Mouse (Mus musculus): ENCODE measurements around the gene Pla2g3. TPM values are rescaled to one million over a fixed set of nuclear protein-coding genes. Genes with fewer than 3 reads are reported as not detected.

Gene Pla2g3
- 0.32 and 0.56 TPM in 2 replicates for polyA plus RNA-seq (2015; fragmentation: Nextera tagmentation; extraction: Ambion mirVana)

- Histone ChIP-seq H3K27me3 (ENCODE audit: insufficient read depth, low read length) (no peaks in the 10 kb centered on the region), H3K4me1 (ENCODE audit: insufficient read depth, low read length) (no peaks in the 10 kb centered on the region), H3K27ac (ENCODE audit: low read length) (no peak within 1 kb of the TSS), H3K4me3 (ENCODE audit: low read length) (no peak within 1 kb of the TSS), H3K4me2 (replicated peaks; ENCODE audit: low read depth, low read length) (0 out of 2 replicates have a peak within 1 kb of the TSS, but pooled peaks have one; percentile 13), H3K9me3 (ENCODE audit: low read length) (no peaks in the 10 kb centered on the region), H3K9ac (replicated peaks; ENCODE audit: low read length) (no peak within 1 kb of the TSS), H3K36me3 (ENCODE audit: insufficient read depth, low read length) (no peaks in the 10 kb centered on the region)
- 7% methylated on average over 11 of the region's 11 CpGs for WGBS
- peak; percentile 51 for ATAC-seq (ENCODE audit: low FRiP score, low TSS enrichment)
Measured at GRCm38 (mm10) chr11:3487952-3488570, at the start of gene Pla2g3. Gene Pla2g3, plus strand, starts transcription at chr11:3488284.

- Histone ChIP-seq H3K36me3 (ENCODE audit: insufficient read depth, low read length) (no peaks in the 10 kb centered on the region), H3K27ac (ENCODE audit: low read length) (no peak overlapping the region), H3K4me3 (ENCODE audit: low read length) (no peak overlapping the region), H3K4me2 (replicated peaks; ENCODE audit: low read depth, low read length) (no peak overlapping the region), H3K27me3 (ENCODE audit: insufficient read depth, low read length) (no peaks in the 10 kb centered on the region), H3K9me3 (ENCODE audit: low read length) (no peaks in the 10 kb centered on the region), H3K9ac (replicated peaks; ENCODE audit: low read length) (no peak overlapping the region), H3K4me1 (ENCODE audit: insufficient read depth, low read length) (no peaks in the 10 kb centered on the region)
- ATAC-seq (ENCODE audit: low FRiP score, low TSS enrichment): no peak
Measured at GRCm38 (mm10) chr11:3441696-3442443, 46.2 kb upstream of the Pla2g3 start.

- Histone ChIP-seq H3K9me3 (ENCODE audit: low read length) (no peaks in the 10 kb centered on the region), H3K36me3 (ENCODE audit: insufficient read depth, low read length) (no peaks in the 10 kb centered on the region), H3K4me2 (replicated peaks; ENCODE audit: low read depth, low read length) (no peak overlapping the region), H3K4me1 (ENCODE audit: insufficient read depth, low read length) (no peaks in the 10 kb centered on the region), H3K4me3 (ENCODE audit: low read length) (no peak overlapping the region), H3K27me3 (ENCODE audit: insufficient read depth, low read length) (no peaks in the 10 kb centered on the region), H3K27ac (ENCODE audit: low read length) (no peak overlapping the region), H3K9ac (replicated peaks; ENCODE audit: low read length) (no peak overlapping the region)
- ATAC-seq (ENCODE audit: low FRiP score, low TSS enrichment): no peak
- 80% methylated on average over 4 of the region's 4 CpGs for WGBS
Measured at GRCm38 (mm10) chr11:3442677-3443076, 45.4 kb upstream of the Pla2g3 start.

- Histone ChIP-seq H3K9ac (replicated peaks; ENCODE audit: low read length) (no peak overlapping the region), H3K4me2 (replicated peaks; ENCODE audit: low read depth, low read length) (no peak overlapping the region), H3K27me3 (ENCODE audit: insufficient read depth, low read length) (no peaks in the 10 kb centered on the region), H3K27ac (ENCODE audit: low read length) (no peak overlapping the region), H3K4me1 (ENCODE audit: insufficient read depth, low read length) (no peaks in the 10 kb centered on the region), H3K36me3 (ENCODE audit: insufficient read depth, low read length) (no peaks in the 10 kb centered on the region), H3K4me3 (ENCODE audit: low read length) (no peak overlapping the region), H3K9me3 (ENCODE audit: low read length) (no peaks in the 10 kb centered on the region)
- ATAC-seq (ENCODE audit: low FRiP score, low TSS enrichment): no peak
- 95% methylated on average over 2 of the region's 2 CpGs for WGBS
Measured at GRCm38 (mm10) chr11:3443091-3443490, 45.0 kb upstream of the Pla2g3 start.

- H3K9me3 ChIP-seq (ENCODE audit: low read length): no peaks in the 10 kb centered on the region
- ATAC-seq (ENCODE audit: low FRiP score, low TSS enrichment): no peak
- H3K4me1 ChIP-seq (ENCODE audit: insufficient read depth, low read length): no peaks in the 10 kb centered on the region
- WGBS: 82% methylated on average over 8 of the region's 8 CpGs
- H3K9ac ChIP-seq (replicated peaks; ENCODE audit: low read length): no peak overlapping the region
- H3K4me2 ChIP-seq (replicated peaks; ENCODE audit: low read depth, low read length): no peak overlapping the region
- no peak overlapping the region for H3K27ac ChIP-seq (ENCODE audit: low read length)
- H3K36me3 ChIP-seq (ENCODE audit: insufficient read depth, low read length): no peaks in the 10 kb centered on the region
- H3K27me3 ChIP-seq (ENCODE audit: insufficient read depth, low read length): no peaks in the 10 kb centered on the region
- H3K4me3 ChIP-seq (ENCODE audit: low read length): no peak overlapping the region
Measured at GRCm38 (mm10) chr11:3444875-3445274, 43.2 kb upstream of the Pla2g3 start.

- WGBS: under 1% methylated on average over 20 of the region's 20 CpGs
Measured at GRCm38 (mm10) chr11:3451701-3452163, 36.4 kb upstream of the Pla2g3 start.

GRCm38 (mm10) chr11:3452167-3452639 is 35.9 kb upstream of the Pla2g3 start, which contains the start of gene Rnf185:
Gene Rnf185, minus strand, starts transcription at chr11:3452363.
- Histone ChIP-seq H3K9ac (replicated peaks; ENCODE audit: low read length) (peak within 1 kb of the TSS; percentile 82), H3K36me3 (ENCODE audit: insufficient read depth, low read length) (no peaks in the 10 kb centered on the region; the same call in 1 of the 2 replicates), H3K27me3 (ENCODE audit: insufficient read depth, low read length) (no peaks in the 10 kb centered on the region), H3K9me3 (ENCODE audit: low read length) (no peaks in the 10 kb centered on the region), H3K27ac (ENCODE audit: low read length) (peak within 1 kb of the TSS; percentile 91), H3K4me3 (ENCODE audit: low read length) (peak within 1 kb of the TSS; percentile 73), H3K4me1 (ENCODE audit: insufficient read depth, low read length) (peaks cover 16% of the 10 kb centered on the region), H3K4me2 (replicated peaks; ENCODE audit: low read depth, low read length) (peak within 1 kb of the TSS; percentile 75)
- peak; percentile 97 for ATAC-seq (ENCODE audit: low FRiP score, low TSS enrichment)
- under 1% methylated on average over 45 of the region's 45 CpGs for WGBS

More at GRCm38 (mm10) chr11:3451701-3452163, 36.4 kb upstream of the Pla2g3 start:
- peak; percentile 62; the same call in 1 of the 2 replicates for ATAC-seq (ENCODE audit: low FRiP score, low TSS enrichment)
- peak overlapping the region; percentile 82 for H3K9ac ChIP-seq (replicated peaks; ENCODE audit: low read length)
- no peaks in the 10 kb centered on the region for H3K9me3 ChIP-seq (ENCODE audit: low read length)
- H3K4me1 ChIP-seq (ENCODE audit: insufficient read depth, low read length): peaks cover 16% of the 10 kb centered on the region
- H3K4me2 ChIP-seq (replicated peaks; ENCODE audit: low read depth, low read length): peak overlapping the region; percentile 75
- peak overlapping the region; percentile 88 for H3K27ac ChIP-seq (ENCODE audit: low read length)
- no peaks in the 10 kb centered on the region; the same call in 1 of the 2 replicates for H3K36me3 ChIP-seq (ENCODE audit: insufficient read depth, low read length)
- no peaks in the 10 kb centered on the region for H3K27me3 ChIP-seq (ENCODE audit: insufficient read depth, low read length)
- H3K4me3 ChIP-seq (ENCODE audit: low read length): peak overlapping the region; percentile 73

GRCm38 (mm10) chr11:3452769-3453168 is 35.3 kb upstream of the Pla2g3 start:
- Histone ChIP-seq H3K4me1 (ENCODE audit: insufficient read depth, low read length) (peaks cover 16% of the 10 kb centered on the region), H3K27ac (ENCODE audit: low read length) (peak overlapping the region; percentile 91), H3K4me2 (replicated peaks; ENCODE audit: low read depth, low read length) (peak overlapping the region; percentile 75), H3K36me3 (ENCODE audit: insufficient read depth, low read length) (no peaks in the 10 kb centered on the region; the same call in 1 of the 2 replicates), H3K27me3 (ENCODE audit: insufficient read depth, low read length) (no peaks in the 10 kb centered on the region), H3K4me3 (ENCODE audit: low read length) (peak overlapping the region; percentile 73), H3K9ac (replicated peaks; ENCODE audit: low read length) (peak overlapping the region; percentile 82), H3K9me3 (ENCODE audit: low read length) (no peaks in the 10 kb centered on the region)
- 1% methylated on average over 9 of the region's 9 CpGs for WGBS
- ATAC-seq (ENCODE audit: low FRiP score, low TSS enrichment): peak; percentile 59

- no peak for ATAC-seq (ENCODE audit: low FRiP score, low TSS enrichment)
- no peak overlapping the region for H3K27ac ChIP-seq (ENCODE audit: low read length)
- 71% methylated on average over 6 of the region's 6 CpGs for WGBS
- H3K36me3 ChIP-seq (ENCODE audit: insufficient read depth, low read length): no peaks in the 10 kb centered on the region; the same call in 1 of the 2 replicates
- H3K9ac ChIP-seq (replicated peaks; ENCODE audit: low read length): 0 out of 2 replicates have a peak overlapping the region, but pooled peaks have one; percentile 82
- no peaks in the 10 kb centered on the region for H3K9me3 ChIP-seq (ENCODE audit: low read length)
- peak overlapping the region; percentile 73 for H3K4me3 ChIP-seq (ENCODE audit: low read length)
- H3K4me2 ChIP-seq (replicated peaks; ENCODE audit: low read depth, low read length): peak overlapping the region; percentile 75
- H3K4me1 ChIP-seq (ENCODE audit: insufficient read depth, low read length): peaks cover 17% of the 10 kb centered on the region
- H3K27me3 ChIP-seq (ENCODE audit: insufficient read depth, low read length): no peaks in the 10 kb centered on the region
Measured at GRCm38 (mm10) chr11:3453467-3453866, 34.6 kb upstream of the Pla2g3 start.
